Mouse (Mus musculus): ENCODE results near the gene Snrpd2. TPM values are rescaled to one million over a fixed set of nuclear protein-coding genes. Genes with fewer than 3 reads are reported as not detected.
A peak's percentile ranks its signal among the peaks of the same experiment; 100 is the strongest.

Gene Snrpd2
- polyA plus RNA-seq, 1 experiment: 19.0 TPM

- TF ChIP-seq POLR2A (IDR thresholded peaks at IDR 0.05; ENCODE audit: low read depth, low read length) (no peak), CTCF (IDR thresholded peaks at IDR 0.05; ENCODE audit: extremely low read depth, insufficient read depth, insufficient read length, insufficient replicate concordance) (no peak)
- Histone ChIP-seq H3K4me1 (ENCODE audit: control insufficient read depth, insufficient read depth, insufficient read length) (no peaks in the 10 kb centered on the region), H3K27me3 (ENCODE audit: control insufficient read depth, insufficient read depth, low read length) (0 out of 2 replicates have a peak, but pooled peaks cover 5% of the 10 kb centered on the region), H3K27ac (ENCODE audit: insufficient read depth, low read length) (no peak overlapping the region), H3K4me3 (ENCODE audit: extremely low read depth, insufficient read depth, insufficient read length) (no peak overlapping the region), H3K36me3 (ENCODE audit: control insufficient read depth, insufficient read depth, low read length) (no peaks in the 10 kb centered on the region)
- DNase-seq (ENCODE audit: low read depth in 1 of 2, low spot score in 2 of 2): no peak
- 7% methylated on average over 13 of the region's 13 CpGs for WGBS
These were observed 15.5 kb downstream of the Snrpd2 start for GRCm38 (mm10) chr7:19164978-19165377.

- no peaks in the 10 kb centered on the region for H3K36me3 ChIP-seq (ENCODE audit: control insufficient read depth, insufficient read depth, low read length)
- H3K4me1 ChIP-seq (ENCODE audit: control insufficient read depth, insufficient read depth, insufficient read length): no peaks in the 10 kb centered on the region
- DNase-seq (ENCODE audit: low read depth in 1 of 2, low spot score in 2 of 2): no peak
- H3K27ac ChIP-seq (ENCODE audit: insufficient read depth, low read length): no peak within 1 kb of the TSS
- H3K4me3 ChIP-seq (ENCODE audit: extremely low read depth, insufficient read depth, insufficient read length): no peak within 1 kb of the TSS
- 0 out of 2 replicates have a peak, but pooled peaks cover 2% of the 10 kb centered on the region for H3K27me3 ChIP-seq (ENCODE audit: control insufficient read depth, insufficient read depth, low read length)
- WGBS: 17% methylated on average over 14 of the region's 14 CpGs
- TF ChIP-seq POLR2A (IDR thresholded peaks at IDR 0.05; ENCODE audit: low read depth, low read length): no peak
- TF ChIP-seq CTCF (IDR thresholded peaks at IDR 0.05; ENCODE audit: extremely low read depth, insufficient read depth, insufficient read length, insufficient replicate concordance): no peak
These were observed 16.3 kb downstream of the Snrpd2 start, which contains the start of gene Gipr for GRCm38 (mm10) chr7:19165656-19166423. Gene Gipr, minus strand, starts transcription at chr7:19166127.

- TF ChIP-seq POLR2A (IDR thresholded peaks at IDR 0.05; ENCODE audit: low read depth, low read length): no peak
- no peak for TF ChIP-seq CTCF (IDR thresholded peaks at IDR 0.05; ENCODE audit: extremely low read depth, insufficient read depth, insufficient read length, insufficient replicate concordance)
- 85% methylated on average over 3 of the region's 3 CpGs for WGBS
- DNase-seq (ENCODE audit: low read depth in 1 of 2, low spot score in 2 of 2): no peak
These were observed 17.5 kb downstream of the Snrpd2 start for GRCm38 (mm10) chr7:19166990-19167389.

GRCm38 (mm10) chr7:19169506-19169905, 20.0 kb downstream of the Snrpd2 start:
- no peak overlapping the region for H3K27ac ChIP-seq (ENCODE audit: insufficient read depth, low read length)
- no peak for TF ChIP-seq POLR2A (IDR thresholded peaks at IDR 0.05; ENCODE audit: low read depth, low read length)
- no peak for TF ChIP-seq CTCF (IDR thresholded peaks at IDR 0.05; ENCODE audit: extremely low read depth, insufficient read depth, insufficient read length, insufficient replicate concordance)
- H3K4me1 ChIP-seq (ENCODE audit: control insufficient read depth, insufficient read depth, insufficient read length): no peaks in the 10 kb centered on the region
- WGBS: 43% methylated on average over 10 of the region's 10 CpGs
- H3K27me3 ChIP-seq (ENCODE audit: control insufficient read depth, insufficient read depth, low read length): 0 out of 2 replicates have a peak, but pooled peaks cover 2% of the 10 kb centered on the region
- no peak overlapping the region for H3K4me3 ChIP-seq (ENCODE audit: extremely low read depth, insufficient read depth, insufficient read length)
- DNase-seq (ENCODE audit: low read depth in 1 of 2, low spot score in 2 of 2): no peak
- no peaks in the 10 kb centered on the region for H3K36me3 ChIP-seq (ENCODE audit: control insufficient read depth, insufficient read depth, low read length)

More at GRCm38 (mm10) chr7:19166990-19167389, 17.5 kb downstream of the Snrpd2 start:
- H3K36me3 ChIP-seq (ENCODE audit: control insufficient read depth, insufficient read depth, low read length): no peaks in the 10 kb centered on the region
- 0 out of 2 replicates have a peak, but pooled peaks cover 2% of the 10 kb centered on the region for H3K27me3 ChIP-seq (ENCODE audit: control insufficient read depth, insufficient read depth, low read length)
- H3K4me1 ChIP-seq (ENCODE audit: control insufficient read depth, insufficient read depth, insufficient read length): no peaks in the 10 kb centered on the region
- no peak overlapping the region for H3K27ac ChIP-seq (ENCODE audit: insufficient read depth, low read length)
- no peak overlapping the region for H3K4me3 ChIP-seq (ENCODE audit: extremely low read depth, insufficient read depth, insufficient read length)

GRCm38 (mm10) chr7:19170142-19170541, 20.6 kb downstream of the Snrpd2 start:
- no peak for DNase-seq (ENCODE audit: low read depth in 1 of 2, low spot score in 2 of 2)
- WGBS: 78% methylated on average over 8 of the region's 8 CpGs
- Histone ChIP-seq H3K36me3 (ENCODE audit: control insufficient read depth, insufficient read depth, low read length) (no peaks in the 10 kb centered on the region), H3K27ac (ENCODE audit: insufficient read depth, low read length) (no peak overlapping the region), H3K4me1 (ENCODE audit: control insufficient read depth, insufficient read depth, insufficient read length) (no peaks in the 10 kb centered on the region), H3K27me3 (ENCODE audit: control insufficient read depth, insufficient read depth, low read length) (0 out of 2 replicates have a peak, but pooled peaks cover under 1% of the 10 kb centered on the region), H3K4me3 (ENCODE audit: extremely low read depth, insufficient read depth, insufficient read length) (no peak overlapping the region)
- TF ChIP-seq POLR2A (IDR thresholded peaks at IDR 0.05; ENCODE audit: low read depth, low read length) (no peak), CTCF (IDR thresholded peaks at IDR 0.05; ENCODE audit: extremely low read depth, insufficient read depth, insufficient read length, insufficient replicate concordance) (no peak)

GRCm38 (mm10) chr7:19171831-19172230, 22.3 kb downstream of the Snrpd2 start:
- no peak for DNase-seq (ENCODE audit: low read depth in 1 of 2, low spot score in 2 of 2)
- 46% methylated on average over 8 of the region's 8 CpGs for WGBS
- Histone ChIP-seq H3K36me3 (ENCODE audit: control insufficient read depth, insufficient read depth, low read length) (no peaks in the 10 kb centered on the region), H3K27me3 (ENCODE audit: control insufficient read depth, insufficient read depth, low read length) (peaks cover 14% of the 10 kb centered on the region), H3K27ac (ENCODE audit: insufficient read depth, low read length) (no peak overlapping the region), H3K4me1 (ENCODE audit: control insufficient read depth, insufficient read depth, insufficient read length) (no peaks in the 10 kb centered on the region), H3K4me3 (ENCODE audit: extremely low read depth, insufficient read depth, insufficient read length) (no peak overlapping the region)
- no peak for TF ChIP-seq CTCF (IDR thresholded peaks at IDR 0.05; ENCODE audit: extremely low read depth, insufficient read depth, insufficient read length, insufficient replicate concordance)
- no peak for TF ChIP-seq POLR2A (IDR thresholded peaks at IDR 0.05; ENCODE audit: low read depth, low read length)

GRCm38 (mm10) chr7:19172874-19173273, 23.4 kb downstream of the Snrpd2 start:
- H3K27ac ChIP-seq (ENCODE audit: insufficient read depth, low read length): no peak overlapping the region
- H3K4me1 ChIP-seq (ENCODE audit: control insufficient read depth, insufficient read depth, insufficient read length): no peaks in the 10 kb centered on the region
- peaks cover 17% of the 10 kb centered on the region for H3K27me3 ChIP-seq (ENCODE audit: control insufficient read depth, insufficient read depth, low read length)
- WGBS: 5% methylated on average over 17 of the region's 17 CpGs
- H3K4me3 ChIP-seq (ENCODE audit: extremely low read depth, insufficient read depth, insufficient read length): no peak overlapping the region
- no peaks in the 10 kb centered on the region for H3K36me3 ChIP-seq (ENCODE audit: control insufficient read depth, insufficient read depth, low read length)
- TF ChIP-seq CTCF (IDR thresholded peaks at IDR 0.05; ENCODE audit: extremely low read depth, insufficient read depth, insufficient read length, insufficient replicate concordance): peak; percentile 75; the same call in 1 of the 2 replicates
- no peak for TF ChIP-seq POLR2A (IDR thresholded peaks at IDR 0.05; ENCODE audit: low read depth, low read length)
- DNase-seq (ENCODE audit: low read depth in 1 of 2, low spot score in 2 of 2): peak in 1 of 2 experiments; percentile 73

Measured in spleen, adult 2 months (tissue).